In genomic region chr3:116740963-116741362, GRCm38 (mm10) we compare ENCODE assay signal across 25 mouse cellular contexts. TPM values are rescaled to one million over a fixed set of nuclear protein-coding genes. Genes with fewer than 3 reads are reported as not detected.
"Had no signal": no experiment of that assay in that cellular context is flagged by ENCODE, and none has a peak within 500 bp of the region (broad histone marks: within the 10 kb centered on the region; RNA-seq: fewer than 3 reads in every experiment).

No protein-coding gene starts in this region.

- ATAC-seq: lung, postnatal 0 days; midbrain, embryonic 16.5 days had no signal

- H3K27me3 ChIP-seq: midbrain, embryonic 12.5 days; neural tube, embryonic 12.5 days; stomach, embryonic 15.5 days had no signal

- H3K36me3 ChIP-seq: stomach, embryonic 15.5 days had no signal

- DNase-seq: lung, adult 18-20 months; lung, embryonic 14.5 days; lung, postnatal 14 days; lung, postnatal 4 days; midbrain, embryonic 14.5 days; right cerebral cortex, postnatal 14 days; thymus, adult 2 months; thymus, postnatal 25 days; thymus, postnatal 4 days had no signal

- H3K4me2 ChIP-seq: lung, embryonic 14.5 days; midbrain, embryonic 12.5 days; neural tube, embryonic 12.5 days; stomach, embryonic 15.5 days had no signal

- H3K4me3 ChIP-seq: midbrain, embryonic 10.5 days; midbrain, embryonic 12.5 days; neural tube, embryonic 12.5 days; stomach, embryonic 15.5 days had no signal

- H3K9me3 ChIP-seq: midbrain, embryonic 10.5 days; midbrain, embryonic 12.5 days; neural tube, embryonic 12.5 days; stomach, embryonic 15.5 days had no signal

- H3K27ac ChIP-seq: liver, embryonic 14.5 days; midbrain, embryonic 10.5 days; midbrain, embryonic 12.5 days; neural tube, embryonic 12.5 days; stomach, embryonic 15.5 days; stomach, postnatal 0 days had no signal

- H3K4me1 ChIP-seq: midbrain, embryonic 10.5 days; midbrain, embryonic 12.5 days; neural tube, embryonic 12.5 days; stomach, embryonic 15.5 days had no signal

- H3K9ac ChIP-seq: liver, embryonic 14.5 days; lung, embryonic 14.5 days; midbrain, embryonic 12.5 days; neural tube, embryonic 12.5 days; stomach, embryonic 15.5 days had no signal

RNA-seq across cellular contexts. Expression of gene Gm43191, which starts 59.9 kb away (rescaled TPM):
- total RNA-seq: megakaryocyte, adult 5-6 weeks; megakaryocyte-erythroid progenitor cell, adult 5-6 weeks; neutrophil, adult 5-6 weeks had no signal
- polyA plus RNA-seq: liver, embryonic 14.5 days; liver, embryonic 16.5 days; lung, embryonic 14.5 days; lung, postnatal 0 days; midbrain, embryonic 10.5 days; midbrain, embryonic 12.5 days; midbrain, embryonic 14.5 days; midbrain, embryonic 16.5 days; neural tube, embryonic 12.5 days; neural tube, embryonic 14.5 days; spleen, adult 2 months; stomach, embryonic 15.5 days; stomach, postnatal 0 days; testis, adult 2 months; thymus, adult 2 months; urinary bladder, adult 2 months had no signal
